Mouse (Mus musculus) stomach, embryonic 16.5 days (tissue): ENCODE results near the gene Tnfsf15. TPM values are rescaled to one million over a fixed set of nuclear protein-coding genes. Genes with fewer than 3 reads are reported as not detected.

Experiments
- ATAC-seq: fragments of 200-750 bp; cut with Nextera tagmentation; 2 replicates; pipeline ENCODE4 v1.8.0; 2017; ENCODE audit warnings: moderate number of reproducible peaks, moderate TSS enrichment; ENCODE audit not compliant: insufficient read depth, low FRiP score
- H3K27ac ChIP-seq: fragments of 300-500 bp; sonication (generic); 2 replicates; pipeline ENCODE4 v1.5.1; 2014; ENCODE audit warnings: low read length
- H3K27me3 ChIP-seq: fragments of 300-500 bp; sonication (generic); 2 replicates; pipeline ENCODE4 v1.6.1; 2014; ENCODE audit warnings: low read length, control low read depth, mixed read lengths; ENCODE audit not compliant: control insufficient read depth, insufficient read depth
- H3K36me3 ChIP-seq: fragments of 300-500 bp; sonication (generic); 2 replicates; pipeline ENCODE4 v1.6.1; 2014; ENCODE audit warnings: low read length; ENCODE audit not compliant: control insufficient read depth, insufficient read depth
- H3K4me1 ChIP-seq: fragments of 300-500 bp; sonication (generic); 2 replicates; pipeline ENCODE4 v1.6.1; 2014; ENCODE audit warnings: low read length, control low read depth, mixed read lengths; ENCODE audit not compliant: control insufficient read depth, insufficient read depth
- H3K4me2 ChIP-seq: fragments of 300-500 bp; sonication (generic); 2 replicates; pipeline ENCODE4 v1.6.1; 2014; ENCODE audit warnings: low read depth, low read length, mixed read lengths
- H3K4me3 ChIP-seq: fragments of 300-500 bp; sonication (generic); replicated peaks from 2 replicates; pipeline ENCODE4 v1.5.1; 2014; ENCODE audit warnings: mild to moderate bottlenecking, low read length
- H3K9ac ChIP-seq: fragments of 300-500 bp; sonication (generic); 2 replicates; pipeline ENCODE4 v1.6.1; 2014; ENCODE audit warnings: low read length
- H3K9me3 ChIP-seq: fragments of 300-500 bp; sonication (generic); replicated peaks from 2 replicates; pipeline ENCODE4 v1.6.1; 2016; ENCODE audit warnings: low read length, control low read depth; ENCODE audit not compliant: control insufficient read depth
- WGBS: fragments of 180-500 bp; shearing (Covaris S2); extraction: QIAGEN DNeasy Blood & Tissue Kit; methylation state at CpG from one replicate; pipeline ENCODE4 v1.1.7; 2014; 5-methylcytosine and 5-hydroxymethylcytosine counted together
- polyA plus RNA-seq: library from polyadenylated mRNA; unstranded; fragments of >200 nt; fragmentation: Nextera tagmentation; extraction: Ambion mirVana; gene quantifications from 2 replicates; pipeline ENCODE4 v1.2.1, GENCODE M21; 2015

The Tnfsf15 gene
- polyA plus RNA-seq, 1 experiment from 2014 or later: 0.08 TPM

- H3K4me1 ChIP-seq: peaks cover 12% of the 10 kb centered on the region
- H3K27me3 ChIP-seq: peaks cover 16% of the 10 kb centered on the region; the same call in 1 of the 2 replicates
- H3K4me3 ChIP-seq: no peak overlapping the region
- ATAC-seq: no peak
- no peaks in the 10 kb centered on the region for H3K9me3 ChIP-seq
- H3K27ac ChIP-seq: no peak overlapping the region
- H3K36me3 ChIP-seq: no peaks in the 10 kb centered on the region
- WGBS: 71% methylated on average over 3 of the region's 3 CpGs
- no peak overlapping the region for H3K4me2 ChIP-seq
- no peak overlapping the region for H3K9ac ChIP-seq
These were observed 3.3 kb upstream of the Tnfsf15 start for GRCm38 (mm10) chr4:63748061-63748730.

- WGBS: 53% methylated on average over 6 of the region's 6 CpGs
- ATAC-seq: no peak; the same call in 1 of the 2 replicates
- no peak overlapping the region for H3K27ac ChIP-seq
These were observed 358 bp upstream of the Tnfsf15 start for GRCm38 (mm10) chr4:63745271-63745670.

GRCm38 (mm10) chr4:63743660-63744059 lies 1.3 kb downstream of the Tnfsf15 start:
- Histone ChIP-seq H3K9ac (no peak overlapping the region), H3K9me3 (no peaks in the 10 kb centered on the region), H3K4me2 (no peak overlapping the region), H3K4me1 (peaks cover 22% of the 10 kb centered on the region), H3K27ac (no peak overlapping the region), H3K4me3 (no peak overlapping the region), H3K27me3 (peaks cover 7% of the 10 kb centered on the region), H3K36me3 (no peaks in the 10 kb centered on the region)
- ATAC-seq: peak; percentile 48; the same call in 1 of the 2 replicates
- WGBS: 27% methylated on average over 1 of the region's 1 CpGs

More at GRCm38 (mm10) chr4:63745271-63745670, 358 bp upstream of the Tnfsf15 start:
- 0 out of 2 replicates have a peak overlapping the region, but pooled peaks have one; percentile 22 for H3K4me2 ChIP-seq
- H3K36me3 ChIP-seq: no peaks in the 10 kb centered on the region
- peaks cover 22% of the 10 kb centered on the region for H3K4me1 ChIP-seq
- no peak overlapping the region for H3K4me3 ChIP-seq
- H3K9me3 ChIP-seq: no peaks in the 10 kb centered on the region
- peaks cover 12% of the 10 kb centered on the region for H3K27me3 ChIP-seq
- no peak overlapping the region for H3K9ac ChIP-seq

GRCm38 (mm10) chr4:63742763-63743371 lies 2.0 kb downstream of the Tnfsf15 start:
- 56% methylated on average over 5 of the region's 5 CpGs for WGBS
- Histone ChIP-seq H3K4me1 (peaks cover 22% of the 10 kb centered on the region), H3K4me3 (no peak overlapping the region), H3K27ac (peak overlapping the region; percentile 43; the same call in 1 of the 2 replicates), H3K9ac (no peak overlapping the region), H3K9me3 (no peaks in the 10 kb centered on the region), H3K36me3 (no peaks in the 10 kb centered on the region), H3K27me3 (peaks cover 4% of the 10 kb centered on the region), H3K4me2 (no peak overlapping the region)
- ATAC-seq: no peak

- Histone ChIP-seq H3K9ac (no peak overlapping the region), H3K27ac (no peak overlapping the region), H3K27me3 (no peaks in the 10 kb centered on the region; the same call in none of the 2 replicates), H3K4me3 (no peak overlapping the region), H3K36me3 (no peaks in the 10 kb centered on the region), H3K4me1 (peaks cover 22% of the 10 kb centered on the region), H3K4me2 (no peak overlapping the region), H3K9me3 (no peaks in the 10 kb centered on the region)
- WGBS: 46% methylated on average over 7 of the region's 7 CpGs
- no peak for ATAC-seq
These were observed 2.8 kb downstream of the Tnfsf15 start for GRCm38 (mm10) chr4:63742101-63742500.

GRCm38 (mm10) chr4:63740761-63741160 lies 4.2 kb downstream of the Tnfsf15 start:
- H3K9me3 ChIP-seq: no peaks in the 10 kb centered on the region
- WGBS: 83% methylated on average over 4 of the region's 4 CpGs
- H3K4me3 ChIP-seq: no peak overlapping the region
- H3K27ac ChIP-seq: no peak overlapping the region
- H3K9ac ChIP-seq: no peak overlapping the region
- no peak overlapping the region for H3K4me2 ChIP-seq
- no peaks in the 10 kb centered on the region; the same call in none of the 2 replicates for H3K27me3 ChIP-seq
- H3K36me3 ChIP-seq: no peaks in the 10 kb centered on the region
- peaks cover 25% of the 10 kb centered on the region for H3K4me1 ChIP-seq
- no peak for ATAC-seq

- no peak for ATAC-seq
- WGBS: 84% methylated on average over 3 of the region's 3 CpGs
These were observed 4.9 kb downstream of the Tnfsf15 start for GRCm38 (mm10) chr4:63740001-63740400.

GRCm38 (mm10) chr4:63739524-63739923 lies 5.4 kb downstream of the Tnfsf15 start:
- ATAC-seq: no peak
- Histone ChIP-seq H3K4me1 (peaks cover 16% of the 10 kb centered on the region), H3K9me3 (no peaks in the 10 kb centered on the region), H3K9ac (no peak overlapping the region), H3K36me3 (no peaks in the 10 kb centered on the region), H3K27ac (no peak overlapping the region), H3K4me2 (no peak overlapping the region), H3K27me3 (no peaks in the 10 kb centered on the region; the same call in none of the 2 replicates), H3K4me3 (no peak overlapping the region)
- WGBS: 71% methylated on average over 7 of the region's 7 CpGs

More at GRCm38 (mm10) chr4:63740001-63740400, 4.9 kb downstream of the Tnfsf15 start:
- H3K4me3 ChIP-seq: no peak overlapping the region
- H3K27ac ChIP-seq: no peak overlapping the region
- no peak overlapping the region for H3K9ac ChIP-seq
- no peaks in the 10 kb centered on the region for H3K36me3 ChIP-seq
- peaks cover 21% of the 10 kb centered on the region for H3K4me1 ChIP-seq
- no peaks in the 10 kb centered on the region; the same call in none of the 2 replicates for H3K27me3 ChIP-seq
- no peak overlapping the region for H3K4me2 ChIP-seq
- no peaks in the 10 kb centered on the region for H3K9me3 ChIP-seq

- 53% methylated on average over 9 of the region's 9 CpGs for WGBS
- Histone ChIP-seq H3K27ac (no peak overlapping the region), H3K4me2 (no peak overlapping the region), H3K36me3 (no peaks in the 10 kb centered on the region), H3K4me1 (peaks cover 15% of the 10 kb centered on the region), H3K9me3 (no peaks in the 10 kb centered on the region), H3K9ac (no peak overlapping the region), H3K27me3 (no peaks in the 10 kb centered on the region; the same call in none of the 2 replicates), H3K4me3 (no peak overlapping the region)
- no peak; the same call in 1 of the 2 replicates for ATAC-seq
These were observed 6.4 kb downstream of the Tnfsf15 start for GRCm38 (mm10) chr4:63738364-63738997.
